Mouse (Mus musculus): ENCODE results near the gene Frmpd4. TPM values are rescaled to one million over a fixed set of nuclear protein-coding genes. Genes with fewer than 3 reads are reported as not detected.

Frmpd4 gene
- not detected in 3 replicates for total RNA-seq (2017)

DNA sequence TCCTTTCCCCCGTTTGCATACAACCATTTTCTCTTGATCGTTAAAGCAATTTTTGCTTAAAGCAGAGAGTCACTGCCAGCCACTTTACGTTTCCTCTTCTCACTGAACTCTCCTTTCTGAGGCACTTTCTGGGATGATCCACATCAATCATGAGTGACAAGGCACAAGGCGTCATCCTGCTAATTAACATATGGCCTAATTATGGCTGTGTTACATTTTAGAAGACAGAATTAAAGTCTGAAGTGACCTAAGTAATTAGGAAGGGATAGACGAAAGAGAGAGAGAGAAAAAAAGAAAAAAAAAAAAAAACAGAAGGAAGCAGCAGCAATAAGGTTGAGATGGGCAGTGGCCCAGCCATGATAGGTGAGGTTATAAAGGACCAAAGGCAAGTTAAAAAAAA, at the start of gene Frmpd4:
Frmpd4 (minus strand) TSS at position 101 of the 400 bp plus-strand sequence.
- no peak for ATAC-seq (replicated peaks; ENCODE audit: insufficient number of reproducible peaks, low FRiP score, low TSS enrichment, poor library complexity, severe bottlenecking)

DNA sequence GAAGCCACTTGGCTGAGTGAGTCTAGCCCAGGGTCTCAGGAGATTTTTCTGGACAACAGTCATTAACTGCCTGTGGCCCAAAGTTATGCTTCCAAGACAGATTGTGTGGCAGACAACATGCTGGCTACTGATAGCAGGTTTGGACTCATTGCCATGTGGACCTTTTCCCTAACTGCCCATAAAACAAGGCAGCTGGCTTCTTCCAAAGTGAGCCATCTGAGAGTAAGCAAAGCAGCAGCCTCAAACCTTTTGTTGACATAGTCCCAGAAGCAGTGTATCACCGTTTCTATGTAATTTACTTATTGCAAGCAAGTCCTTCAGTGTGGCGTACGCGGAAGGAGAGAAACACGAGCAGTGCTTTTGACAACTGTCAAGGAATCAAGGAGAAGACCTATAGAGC, 18.2 kb upstream of the Frmpd4 start:
- no peak for ATAC-seq (replicated peaks; ENCODE audit: insufficient number of reproducible peaks, low FRiP score, low TSS enrichment, poor library complexity, severe bottlenecking)

DNA sequence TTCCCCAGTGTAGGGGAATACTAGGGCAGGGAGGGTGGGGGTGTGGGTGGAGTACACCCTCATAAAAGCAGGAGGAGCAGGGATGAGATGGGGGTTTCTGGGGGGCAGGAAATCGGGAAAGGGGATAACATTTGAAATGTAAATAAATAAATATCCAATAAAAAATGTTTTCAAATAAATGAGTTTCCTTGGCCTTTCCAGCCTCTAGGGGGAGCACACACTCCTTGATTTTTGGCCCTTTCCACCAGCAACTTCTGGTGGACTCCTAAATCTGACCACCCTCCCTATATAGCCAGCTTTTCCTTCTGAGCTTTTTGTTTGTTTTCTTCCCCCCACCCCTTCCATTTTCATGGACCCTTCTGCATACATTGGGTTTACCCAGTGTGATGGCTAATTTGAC, 7.3 kb upstream of the Frmpd4 start:
- no peak for ATAC-seq (replicated peaks; ENCODE audit: insufficient number of reproducible peaks, low FRiP score, low TSS enrichment, poor library complexity, severe bottlenecking)

DNA sequence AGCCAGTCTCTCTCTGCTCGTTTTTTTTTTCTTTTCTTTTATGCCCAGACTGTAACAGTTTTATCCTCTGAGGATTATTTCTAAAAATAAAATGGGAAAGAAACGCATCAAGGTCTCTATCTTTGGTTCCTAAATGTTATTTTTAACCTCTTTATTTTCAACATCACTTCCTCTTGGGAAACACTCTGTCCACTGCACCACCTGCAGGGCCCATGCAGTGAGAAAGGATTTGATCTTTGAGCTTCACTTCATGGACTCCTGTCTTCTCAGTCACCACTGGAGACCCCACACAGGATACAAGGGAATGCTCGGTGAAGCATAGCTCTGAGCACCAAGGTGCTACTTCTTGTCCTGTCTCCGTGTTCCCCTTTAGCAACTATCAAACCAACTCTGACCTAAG, 5.2 kb downstream of the Frmpd4 start:
- no peak for ATAC-seq (replicated peaks; ENCODE audit: insufficient number of reproducible peaks, low FRiP score, low TSS enrichment, poor library complexity, severe bottlenecking)

DNA sequence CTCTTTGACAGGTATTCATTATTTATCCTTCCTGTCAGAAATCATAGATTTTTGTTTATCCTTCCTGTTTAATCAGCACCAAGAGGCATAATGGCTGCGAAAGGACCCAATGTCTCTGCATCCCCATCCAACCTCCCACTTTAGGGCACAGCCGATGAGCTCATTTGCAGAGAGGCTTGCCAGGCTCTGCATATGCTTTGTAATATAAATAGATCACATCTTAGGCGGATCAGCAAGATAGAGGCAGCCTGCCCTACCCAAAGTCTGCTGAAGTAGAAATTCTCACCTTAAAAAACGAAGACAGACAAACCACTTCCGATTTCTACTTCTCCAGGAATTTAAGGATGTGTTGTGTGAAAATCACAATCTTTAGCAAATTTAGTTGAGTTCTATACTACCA, 7.8 kb downstream of the Frmpd4 start:
- ATAC-seq (replicated peaks; ENCODE audit: insufficient number of reproducible peaks, low FRiP score, low TSS enrichment, poor library complexity, severe bottlenecking), result no peak

DNA sequence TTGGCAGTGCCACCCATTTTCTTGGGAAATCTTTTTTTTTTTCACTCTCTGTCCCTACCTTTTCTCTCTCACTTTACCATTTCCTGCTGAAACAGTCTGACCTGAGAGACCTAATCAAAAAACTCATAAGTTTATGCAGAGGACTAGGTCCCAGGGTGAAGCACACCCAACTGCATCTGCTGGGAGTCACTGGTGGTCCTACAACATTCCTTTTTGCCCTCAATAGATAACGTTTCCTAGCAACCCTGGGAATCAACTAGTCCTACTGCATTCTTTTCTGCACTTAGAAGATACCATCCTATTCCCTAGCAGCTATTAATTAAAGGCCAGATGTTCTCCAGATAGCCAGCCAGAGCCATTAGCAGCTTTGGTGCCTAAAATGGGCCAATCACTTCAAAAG, 71.8 kb downstream of the Frmpd4 start:
- ATAC-seq (replicated peaks; ENCODE audit: insufficient number of reproducible peaks, low FRiP score, low TSS enrichment, poor library complexity, severe bottlenecking), result no peak

DNA sequence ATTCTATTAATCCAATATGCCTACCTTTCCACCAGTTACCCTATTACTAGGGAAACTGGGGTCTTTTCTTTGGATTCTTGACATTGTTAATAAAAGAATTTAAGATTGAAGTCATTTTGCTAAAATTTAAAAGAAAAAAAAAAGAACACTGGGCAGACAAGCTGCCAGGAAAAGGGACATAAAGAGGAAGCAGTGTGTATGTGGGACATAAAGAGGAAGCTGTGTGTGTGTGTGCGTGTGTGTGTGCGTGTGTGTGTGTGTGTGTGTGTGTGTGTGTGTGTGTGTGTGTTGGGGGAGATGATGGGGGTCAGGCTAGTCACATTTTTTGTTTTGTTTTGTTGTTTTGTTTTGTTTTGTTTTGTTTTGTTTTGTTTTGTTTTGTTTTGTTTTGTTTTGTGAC, 121.8 kb downstream of the Frmpd4 start:
- ATAC-seq (replicated peaks; ENCODE audit: insufficient number of reproducible peaks, low FRiP score, low TSS enrichment, poor library complexity, severe bottlenecking), result no peak

DNA sequence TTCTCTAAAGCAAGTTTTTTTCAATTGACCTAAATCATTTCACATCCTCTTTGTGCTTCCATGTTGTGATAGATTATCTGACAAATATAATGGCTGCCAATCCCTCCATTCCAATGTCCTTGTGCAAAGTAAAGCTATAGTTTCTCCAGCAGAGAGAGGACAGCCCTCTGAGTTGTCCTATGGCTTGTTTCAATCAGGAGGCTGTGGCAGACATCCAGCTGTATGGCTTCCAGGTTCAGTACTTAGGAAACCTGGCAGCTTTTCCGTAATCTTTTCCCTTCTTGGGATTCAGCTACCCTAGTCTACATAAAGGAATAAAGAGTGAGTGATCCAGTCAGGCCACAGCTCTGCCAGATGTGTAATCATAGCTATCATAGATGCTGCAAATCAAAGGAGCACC, 145.8 kb downstream of the Frmpd4 start:
- ATAC-seq (replicated peaks; ENCODE audit: insufficient number of reproducible peaks, low FRiP score, low TSS enrichment, poor library complexity, severe bottlenecking), result no peak

DNA sequence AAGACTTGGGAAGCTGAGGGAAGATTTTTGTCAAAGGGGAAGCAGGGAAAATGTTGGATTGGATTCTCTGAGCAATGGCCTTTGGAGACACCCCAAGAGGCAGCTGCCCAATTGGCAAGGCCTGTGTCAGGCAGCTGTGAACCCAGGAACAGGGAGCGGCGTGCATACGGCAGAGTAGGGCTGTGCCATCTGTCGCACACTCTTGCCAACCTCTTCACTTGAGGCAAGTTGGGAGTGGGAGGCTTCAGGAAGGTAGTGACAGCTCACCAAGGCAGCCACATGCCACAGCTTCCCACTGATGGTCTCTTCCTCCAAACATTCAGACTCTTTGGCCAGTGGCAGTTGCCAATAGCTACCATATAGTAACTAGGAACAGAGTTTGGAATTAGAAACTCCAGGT, 147.2 kb downstream of the Frmpd4 start:
- no peak for ATAC-seq (replicated peaks; ENCODE audit: insufficient number of reproducible peaks, low FRiP score, low TSS enrichment, poor library complexity, severe bottlenecking)

DNA sequence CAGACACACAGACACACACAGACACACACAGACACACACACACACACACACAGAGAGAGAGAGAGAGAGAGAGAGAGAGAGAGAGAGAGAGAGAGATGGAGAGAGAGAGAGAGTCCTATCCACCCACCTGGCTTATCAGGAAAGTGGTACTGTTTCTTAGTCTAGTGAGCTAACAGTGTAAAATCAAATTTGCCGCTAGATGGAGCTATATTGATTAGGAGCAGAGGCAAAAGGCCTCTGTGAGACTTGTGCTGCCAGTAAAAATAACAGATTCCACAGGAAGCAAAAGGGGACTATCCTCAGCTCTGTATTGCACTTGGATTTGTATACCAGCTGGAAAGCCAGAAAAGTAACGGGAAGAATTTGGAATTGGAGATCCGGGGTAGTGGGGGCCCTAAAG, 161.6 kb downstream of the Frmpd4 start:
- ATAC-seq (replicated peaks; ENCODE audit: insufficient number of reproducible peaks, low FRiP score, low TSS enrichment, poor library complexity, severe bottlenecking), result no peak

DNA sequence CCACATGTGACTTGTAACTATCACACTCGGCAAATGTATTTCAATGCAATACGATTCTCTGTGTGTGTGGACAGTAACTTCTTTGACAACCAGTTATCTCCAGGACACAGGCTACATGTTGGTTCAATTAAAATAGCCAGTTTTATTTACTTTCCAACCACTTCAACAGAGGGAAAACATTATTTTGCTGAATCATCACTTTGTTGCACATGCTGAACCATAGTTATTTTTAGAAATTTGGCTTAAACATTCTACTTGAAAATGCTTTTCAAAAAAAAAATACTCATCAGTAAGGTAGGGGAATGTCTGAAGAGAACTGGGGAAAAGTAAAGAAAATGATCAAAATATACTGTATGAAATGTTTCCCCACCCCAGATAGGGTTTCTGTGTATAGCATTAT, 173.5 kb downstream of the Frmpd4 start:
- ATAC-seq (replicated peaks; ENCODE audit: insufficient number of reproducible peaks, low FRiP score, low TSS enrichment, poor library complexity, severe bottlenecking), result no peak

DNA sequence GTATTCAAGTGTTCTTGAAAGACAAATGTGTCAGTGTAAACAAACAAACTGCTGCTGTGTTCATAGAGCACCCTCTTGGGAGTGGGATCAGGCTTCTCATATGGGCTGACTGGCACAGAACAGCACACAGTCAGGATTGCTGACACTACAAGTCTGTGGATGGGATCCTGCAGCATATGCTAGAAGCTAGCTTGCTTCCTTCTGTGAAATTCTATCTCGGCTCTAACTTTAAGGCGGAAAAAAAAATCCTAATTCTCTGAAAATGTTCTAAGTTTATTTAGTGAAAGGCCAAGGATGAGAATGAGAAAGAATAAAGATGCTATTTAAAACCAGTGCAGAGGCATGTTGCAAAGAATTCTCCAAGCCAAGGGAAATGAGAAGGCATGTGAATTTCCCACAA, 226.6 kb downstream of the Frmpd4 start:
- no peak for ATAC-seq (replicated peaks; ENCODE audit: insufficient number of reproducible peaks, low FRiP score, low TSS enrichment, poor library complexity, severe bottlenecking)

DNA sequence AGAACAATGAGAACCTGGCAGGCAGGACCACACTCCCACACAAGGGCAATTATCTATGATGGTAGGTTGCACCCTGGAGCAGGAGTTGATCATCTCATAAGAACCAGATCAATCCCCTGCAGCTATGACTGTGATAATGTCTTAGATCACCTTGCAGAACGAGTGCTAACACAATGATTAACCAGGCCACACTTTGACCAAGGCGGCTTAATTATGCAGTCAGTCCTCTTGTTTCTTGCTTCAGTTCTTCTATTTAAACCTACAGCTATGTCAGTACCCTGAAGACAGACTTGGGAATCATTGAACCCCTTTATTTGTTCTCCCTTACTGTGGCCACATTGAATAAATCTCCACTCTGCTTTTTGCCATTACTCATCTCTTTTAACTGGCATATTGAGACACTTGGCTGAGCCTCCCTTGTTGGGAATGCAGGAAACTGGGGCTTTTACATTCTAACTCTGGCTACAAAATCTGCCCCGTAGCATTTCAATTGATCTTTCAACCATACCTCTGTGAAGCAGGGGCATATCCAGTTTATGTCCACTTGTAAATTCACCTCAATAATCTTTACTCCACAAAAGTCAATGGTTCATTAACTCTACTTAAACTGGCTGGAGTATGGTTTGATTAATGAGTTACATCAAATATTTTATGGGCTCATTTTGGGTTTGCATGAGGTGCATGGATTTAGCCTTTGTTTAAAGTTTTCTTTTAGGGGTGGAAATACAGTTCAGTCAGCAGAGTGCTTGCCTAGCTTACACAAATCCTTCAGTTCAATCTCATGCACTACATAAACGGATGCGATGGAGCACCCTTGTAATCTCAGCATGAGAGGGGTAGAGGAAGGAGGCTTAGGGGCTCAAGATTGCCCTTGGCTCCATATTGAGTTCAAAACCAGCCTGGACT, 227.5 kb downstream of the Frmpd4 start:
- ATAC-seq (replicated peaks; ENCODE audit: insufficient number of reproducible peaks, low FRiP score, low TSS enrichment, poor library complexity, severe bottlenecking), result no peak

DNA sequence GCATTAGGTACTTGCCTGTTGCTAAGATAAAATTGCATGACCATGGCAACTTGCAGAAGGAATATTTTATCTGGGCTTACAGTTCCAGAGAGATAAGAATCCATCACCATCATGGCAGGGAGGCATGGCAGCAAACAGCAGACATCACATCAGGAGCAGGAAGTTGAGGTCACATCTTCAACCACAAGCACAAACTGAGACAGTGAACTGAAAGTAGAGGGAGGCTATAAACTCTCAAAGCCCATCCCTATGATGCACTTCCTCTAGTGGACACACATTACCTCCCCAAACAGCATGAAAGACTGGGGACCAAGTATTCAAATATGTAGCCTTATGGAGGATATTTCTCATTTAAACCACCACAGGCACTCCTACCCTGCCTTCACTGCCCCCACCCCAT, 238.8 kb downstream of the Frmpd4 start:
- ATAC-seq (replicated peaks; ENCODE audit: insufficient number of reproducible peaks, low FRiP score, low TSS enrichment, poor library complexity, severe bottlenecking), result no peak

DNA sequence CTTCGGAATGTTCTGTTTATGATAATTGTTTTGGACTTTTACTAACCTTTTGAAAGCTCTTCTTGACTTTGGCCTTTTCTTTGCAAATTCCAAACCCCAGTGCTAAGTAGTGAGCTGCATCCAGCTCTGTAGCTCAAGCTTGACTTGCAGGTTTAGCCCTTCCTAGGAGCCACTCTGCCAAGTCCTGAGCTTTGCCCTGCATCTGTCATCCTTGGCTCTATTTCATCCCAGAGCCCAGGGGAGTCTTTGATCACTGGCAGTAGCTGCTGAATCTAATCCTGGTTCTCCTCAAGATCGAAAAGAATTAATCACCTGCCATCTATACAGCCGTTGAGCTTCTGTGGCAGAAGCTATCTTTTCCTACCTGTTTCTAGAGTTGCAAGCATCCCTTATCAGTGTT, 251.9 kb downstream of the Frmpd4 start:
- ATAC-seq (replicated peaks; ENCODE audit: insufficient number of reproducible peaks, low FRiP score, low TSS enrichment, poor library complexity, severe bottlenecking), result no peak

DNA sequence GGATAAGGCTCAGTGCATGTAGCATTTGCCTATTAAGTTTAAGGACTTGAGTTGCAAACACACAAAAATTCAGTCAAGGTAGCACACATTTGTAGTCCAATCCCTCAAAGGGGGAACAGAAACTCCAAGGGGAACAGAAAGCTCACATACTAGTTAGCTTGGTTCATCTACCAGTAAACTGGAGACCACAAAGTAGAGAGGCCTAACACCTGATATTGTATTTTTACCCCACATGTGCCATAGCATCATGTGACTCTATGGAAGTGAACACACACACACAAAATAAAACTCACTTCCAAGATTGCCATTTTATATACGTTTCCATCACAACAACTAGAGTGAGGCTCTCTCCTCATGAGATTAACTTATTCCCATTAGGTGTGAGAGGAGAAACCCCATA, 264.9 kb downstream of the Frmpd4 start:
- ATAC-seq (replicated peaks; ENCODE audit: insufficient number of reproducible peaks, low FRiP score, low TSS enrichment, poor library complexity, severe bottlenecking), result no peak

DNA sequence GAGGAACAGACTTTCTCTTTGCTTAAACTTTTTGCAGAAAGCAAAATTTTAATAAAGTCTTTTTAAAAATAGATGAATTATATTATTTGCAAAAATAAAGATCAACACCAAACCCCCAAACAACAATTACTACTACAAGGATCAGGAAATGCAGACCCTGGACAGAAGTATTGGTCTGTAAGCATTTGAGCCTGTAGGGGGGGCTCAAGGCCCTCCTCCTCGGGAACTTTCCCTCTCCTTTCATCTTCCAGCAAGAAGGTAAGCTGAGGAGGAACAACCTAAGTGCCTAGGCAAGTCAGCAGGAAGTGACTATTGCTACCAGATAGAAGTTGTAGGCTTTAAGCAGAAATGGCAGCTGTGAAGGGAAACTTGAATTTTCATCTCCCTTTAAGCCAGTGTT, 266.9 kb downstream of the Frmpd4 start:
- no peak for ATAC-seq (replicated peaks; ENCODE audit: insufficient number of reproducible peaks, low FRiP score, low TSS enrichment, poor library complexity, severe bottlenecking)

DNA sequence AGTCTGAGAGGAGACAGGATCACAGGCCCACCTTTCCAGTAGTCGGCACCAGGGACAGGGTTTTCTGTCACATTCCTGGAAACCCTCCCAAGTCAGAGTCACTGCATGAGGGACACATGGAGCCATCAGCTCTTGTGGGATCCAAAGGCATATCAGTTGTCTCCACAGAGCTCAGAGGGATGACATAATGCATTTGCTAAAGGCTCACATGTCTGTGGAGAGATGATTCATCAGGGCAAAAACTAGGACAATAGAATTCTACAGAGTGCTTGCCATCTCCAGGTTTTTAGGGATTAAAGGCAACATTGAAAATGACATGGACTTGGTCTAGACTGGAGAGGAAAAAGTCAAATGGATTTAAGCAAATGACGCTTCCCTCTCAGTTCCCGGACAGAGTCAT, 284.5 kb downstream of the Frmpd4 start:
- no peak for ATAC-seq (replicated peaks; ENCODE audit: insufficient number of reproducible peaks, low FRiP score, low TSS enrichment, poor library complexity, severe bottlenecking)

DNA sequence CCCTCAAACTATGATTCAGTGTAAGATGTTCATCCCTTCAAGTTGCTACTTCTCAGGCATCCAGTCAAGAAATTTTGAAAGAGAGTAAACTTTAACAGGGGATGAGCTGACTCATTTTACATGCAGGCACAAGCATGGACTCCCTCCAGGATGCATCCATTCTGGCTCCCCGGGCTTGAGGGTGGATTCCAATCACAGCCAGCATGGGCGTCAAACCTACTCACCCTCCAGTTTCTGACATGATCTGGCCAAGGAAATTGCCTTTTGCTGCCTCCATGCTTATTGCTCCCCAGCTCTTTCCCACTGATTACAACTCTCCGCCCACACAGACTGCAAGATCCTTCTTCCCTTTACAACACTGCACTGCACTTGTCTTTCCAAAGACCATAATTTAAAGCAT, 370.0 kb downstream of the Frmpd4 start:
- no peak for ATAC-seq (replicated peaks; ENCODE audit: insufficient number of reproducible peaks, low FRiP score, low TSS enrichment, poor library complexity, severe bottlenecking)

DNA sequence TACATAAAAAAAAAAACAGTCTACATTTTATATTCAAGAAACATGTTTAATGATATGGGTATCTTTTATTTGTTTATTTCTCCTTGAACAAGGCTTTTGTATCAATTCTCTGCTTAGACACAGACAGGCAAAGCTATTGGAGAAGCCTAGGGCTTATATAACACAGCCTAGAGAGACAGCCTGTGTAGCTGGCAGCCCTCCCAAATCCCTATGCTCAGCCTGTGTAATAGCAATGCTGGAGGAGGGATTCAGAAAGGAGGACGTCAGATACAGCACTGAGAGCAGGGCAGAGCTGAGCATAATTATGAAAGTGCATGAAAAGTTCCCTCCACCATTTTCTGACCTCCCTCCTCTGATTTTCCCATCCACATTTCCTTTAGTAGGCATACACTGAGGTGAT, 385.1 kb downstream of the Frmpd4 start:
- no peak for ATAC-seq (replicated peaks; ENCODE audit: insufficient number of reproducible peaks, low FRiP score, low TSS enrichment, poor library complexity, severe bottlenecking)

DNA sequence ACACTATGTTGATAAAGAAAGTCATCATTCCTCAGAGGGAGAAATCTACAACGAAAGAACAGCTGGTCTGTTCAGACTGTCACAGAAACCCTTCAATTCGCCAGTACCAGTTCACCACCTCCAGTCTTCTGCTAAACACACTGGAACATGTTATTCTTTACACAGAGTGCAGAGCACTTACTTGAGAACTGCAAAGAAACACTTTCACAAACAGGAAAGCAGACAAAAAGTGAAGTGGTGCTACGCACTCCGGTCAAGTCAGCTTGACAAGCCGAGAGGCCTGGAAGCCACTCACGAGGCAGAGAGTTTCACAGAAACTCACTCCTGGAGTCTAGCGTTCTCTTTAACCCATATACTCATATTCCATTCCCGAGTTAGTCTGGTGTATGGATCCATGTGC, 387.5 kb downstream of the Frmpd4 start:
- no peak for ATAC-seq (replicated peaks; ENCODE audit: insufficient number of reproducible peaks, low FRiP score, low TSS enrichment, poor library complexity, severe bottlenecking)

Measured in monocyte, adult 5-6 weeks (primary cell).